Mouse (Mus musculus): ENCODE data around the gene Zfp566. TPM values are rescaled to one million over a fixed set of nuclear protein-coding genes. Genes with fewer than 3 reads are reported as not detected.

Gene Zfp566
- total and polyA plus RNA-seq, 3 experiments = 4.9 to 9.1 (median 6.5) TPM

DNA sequence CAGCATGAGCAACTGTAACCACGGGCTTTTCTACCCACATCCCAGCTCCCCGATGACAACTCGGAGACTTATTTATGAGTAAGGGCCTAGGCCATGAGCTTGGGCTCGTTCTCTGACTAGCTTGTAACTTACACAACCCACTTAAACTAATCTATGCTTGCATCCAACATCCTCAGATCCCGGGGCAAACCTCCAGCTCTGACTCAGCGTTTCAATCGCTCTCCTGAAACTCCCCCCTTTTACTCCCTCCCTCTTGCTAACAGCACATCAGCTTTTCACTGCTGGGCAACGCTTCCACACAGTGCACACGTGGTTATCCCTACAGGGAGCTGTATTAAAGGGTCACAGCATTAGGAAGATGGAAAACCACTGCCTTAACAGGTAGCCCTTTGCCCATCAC lies 3.8 kb downstream of the Zfp566 start:
- Histone ChIP-seq H3K4me2 (ENCODE audit: insufficient read depth, low read depth, poor library complexity, severe bottlenecking) (no peak overlapping the region), H3K9me3 (replicated peaks; ENCODE audit: low read length) (peaks cover 2% of the 10 kb centered on the region), H3K36me3 (replicated peaks in 1 of 2; ENCODE audit: control insufficient read depth in 1 of 2, insufficient read depth in 1 of 2, low read length in 1 of 2) (peaks cover 16 to 51% of the 10 kb centered on the region in 2 experiments), H3K27ac (ENCODE audit: insufficient read depth, low read depth) (no peak overlapping the region), H3K79me2 (replicated peaks; ENCODE audit: control insufficient read depth, extremely low read depth, insufficient read depth, poor library complexity, severe bottlenecking) (peaks cover 9% of the 10 kb centered on the region; the same call in 1 of the 2 replicates), H3K27me3 (replicated peaks) (no peaks in the 10 kb centered on the region), H3K9ac (ENCODE audit: insufficient read depth, low read depth) (no peak overlapping the region), H3K4me1 (ENCODE audit: control insufficient read depth in 1 of 2, insufficient read depth in 2 of 2) (peaks cover 6 to 15% of the 10 kb centered on the region in 2 experiments; a peak in 3 of 4 replicates), H3K4me3 (replicated peaks in 1 of 3; ENCODE audit: low read depth in 2 of 3, low read length in 2 of 3, poor library complexity in 1 of 3) (no peak overlapping the region)
- DNase-seq (ENCODE audit: extremely low read depth) = no peak
- TF ChIP-seq MXI1 (IDR thresholded peaks at IDR 0.05; ENCODE audit: low read depth, low read length) = no peak
- no peak for TF ChIP-seq USF1 (IDR thresholded peaks at IDR 0.05; ENCODE audit: low read depth, low read length)
- no peak for TF ChIP-seq CHD2 (IDR thresholded peaks at IDR 0.05; ENCODE audit: low read length)
- no peak for TF ChIP-seq SIN3A (IDR thresholded peaks at IDR 0.05; ENCODE audit: low read length)
- no peak for TF ChIP-seq POLR2A (IDR thresholded peaks at IDR 0.05; ENCODE audit: low read depth, low read length)
- TF ChIP-seq CTCF (conservative IDR thresholded peaks at IDR 0.05 in 1 of 2, IDR thresholded peaks at IDR 0.05 in 1 of 2; ENCODE audit: low read depth in 2 of 2, low read length in 2 of 2) = no peak
- TF ChIP-seq JUN (IDR thresholded peaks at IDR 0.05; ENCODE audit: insufficient read depth, low read depth, low read length) = no peak
- no peak for TF ChIP-seq MAZ (IDR thresholded peaks at IDR 0.05; ENCODE audit: low read depth, low read length)
- no peak for TF ChIP-seq SMC3 (IDR thresholded peaks at IDR 0.05; ENCODE audit: low read depth, low read length)
- no peak for TF ChIP-seq USF2 (conservative IDR thresholded peaks at IDR 0.05; ENCODE audit: low read depth, low read length)
- no peak for TF ChIP-seq ZC3H11A (IDR thresholded peaks at IDR 0.05; ENCODE audit: low read depth, low read length)
- no peak for TF ChIP-seq MAFK (IDR thresholded peaks at IDR 0.05; ENCODE audit: insufficient replicate concordance, low read length)
- no peak for TF ChIP-seq MAX (IDR thresholded peaks at IDR 0.05; ENCODE audit: low read length)
- dilution Hi-C loops (cut with MboI; ENCODE audit: extremely low pct_ligation_motif_present, extremely low pct_unique_long_range_greater_than_20kb, low sequenced_read_pairs) = no loop called here
- in situ Hi-C loops (cut with MboI; ENCODE audit: low pct_ligation_motif_present, low pct_unique_long_range_greater_than_20kb, low sequenced_read_pairs) = no loop called here

- H3K9ac ChIP-seq (ENCODE audit: insufficient read depth, low read depth) = peak within 1 kb of the TSS; percentile 37
- H3K27me3 ChIP-seq (replicated peaks) = no peaks in the 10 kb centered on the region
- H3K4me3 ChIP-seq (replicated peaks in 1 of 3; ENCODE audit: low read depth in 2 of 3, low read length in 2 of 3, poor library complexity in 1 of 3) = peak within 1 kb of the TSS; percentile 73 to 97 (median 89)
- H3K4me2 ChIP-seq (ENCODE audit: insufficient read depth, low read depth, poor library complexity, severe bottlenecking) = peak within 1 kb of the TSS; percentile 63
- peak within 1 kb of the TSS; percentile 48 for H3K27ac ChIP-seq (ENCODE audit: insufficient read depth, low read depth)
- H3K79me2 ChIP-seq (replicated peaks; ENCODE audit: control insufficient read depth, extremely low read depth, insufficient read depth, poor library complexity, severe bottlenecking) = no peaks in the 10 kb centered on the region
- H3K36me3 ChIP-seq (replicated peaks in 1 of 2; ENCODE audit: control insufficient read depth in 1 of 2, insufficient read depth in 1 of 2, low read length in 1 of 2) = peaks cover 8 to 54% of the 10 kb centered on the region in 2 experiments
- no peaks in the 10 kb centered on the region for H3K9me3 ChIP-seq (replicated peaks; ENCODE audit: low read length)
- peaks cover 0 to 6% of the 10 kb centered on the region in 2 experiments; a peak in 1 of 4 replicates for H3K4me1 ChIP-seq (ENCODE audit: control insufficient read depth in 1 of 2, insufficient read depth in 2 of 2)
- in situ Hi-C loops (cut with MboI; ENCODE audit: low pct_ligation_motif_present, low pct_unique_long_range_greater_than_20kb, low sequenced_read_pairs) = no loop called here
- dilution Hi-C loops (cut with MboI; ENCODE audit: extremely low pct_ligation_motif_present, extremely low pct_unique_long_range_greater_than_20kb, low sequenced_read_pairs) = no loop called here
- peak; percentile 90 for DNase-seq (ENCODE audit: extremely low read depth)
- TF ChIP-seq NRF1 (IDR thresholded peaks at IDR 0.05; ENCODE audit: low read depth, low read length) (peak; percentile 100), JUN (IDR thresholded peaks at IDR 0.05; ENCODE audit: insufficient read depth, low read depth, low read length) (no peak), POLR2AphosphoS2 (IDR thresholded peaks at IDR 0.05; ENCODE audit: low read depth, low read length) (peak; percentile 58), ELF1 (IDR thresholded peaks at IDR 0.05; ENCODE audit: low read depth, low read length) (peak; percentile 58; the same call in 1 of the 2 replicates), ZKSCAN1 (IDR thresholded peaks at IDR 0.05; ENCODE audit: borderline replicate concordance, low read depth, low read length) (no peak), MAZ (IDR thresholded peaks at IDR 0.05; ENCODE audit: low read depth, low read length) (peak; percentile 72), ZC3H11A (IDR thresholded peaks at IDR 0.05; ENCODE audit: low read depth, low read length) (no peak), MXI1 (IDR thresholded peaks at IDR 0.05; ENCODE audit: low read depth, low read length) (peak; percentile 80), IRF4 (IDR thresholded peaks at IDR 0.05; ENCODE audit: low read depth, low read length) (0 out of 2 replicates have a peak, but pooled peaks have one; percentile 25), USF1 (IDR thresholded peaks at IDR 0.05; ENCODE audit: low read depth, low read length) (no peak), SMC3 (IDR thresholded peaks at IDR 0.05; ENCODE audit: low read depth, low read length) (no peak), GABPA (IDR thresholded peaks at IDR 0.05; ENCODE audit: insufficient replicate concordance, low read depth, low read length) (no peak), TCF12 (IDR thresholded peaks at IDR 0.05; ENCODE audit: low read depth, low read length) (peak; percentile 69; the same call in 1 of the 2 replicates), POLR2A (IDR thresholded peaks at IDR 0.05; ENCODE audit: low read depth, low read length) (peak; percentile 85), KAT2A (IDR thresholded peaks at IDR 0.05; ENCODE audit: insufficient replicate concordance, low read length) (no peak), HCFC1 (IDR thresholded peaks at IDR 0.05; ENCODE audit: low read depth, low read length) (peak; percentile 66), ETS1 (conservative IDR thresholded peaks at IDR 0.05; ENCODE audit: low read depth, low read length) (no peak), JUND (conservative IDR thresholded peaks at IDR 0.05; ENCODE audit: low read depth, low read length) (no peak), CHD1 (IDR thresholded peaks at IDR 0.05; ENCODE audit: low read depth, low read length) (no peak), TBP (conservative IDR thresholded peaks at IDR 0.05; ENCODE audit: low read depth, low read length) (peak; percentile 71), RCOR1 (conservative IDR thresholded peaks at IDR 0.05; ENCODE audit: low read depth, low read length) (no peak), CHD2 (IDR thresholded peaks at IDR 0.05; ENCODE audit: low read length) (no peak), ZMIZ1 (IDR thresholded peaks at IDR 0.05; ENCODE audit: low read depth, low read length) (peak; percentile 73), EP300 (IDR thresholded peaks at IDR 0.05; ENCODE audit: low read length) (no peak), CTCF (conservative IDR thresholded peaks at IDR 0.05 in 1 of 2, IDR thresholded peaks at IDR 0.05 in 1 of 2; ENCODE audit: low read depth in 2 of 2, low read length in 2 of 2) (no peak)
These were observed 17.9 kb downstream of the Zfp566 start, which contains the start of gene Zfp82 for GRCm38 (mm10) chr7:30072146-30073028. Zfp82 (minus strand) TSS chr7:30072900.

All from CH12.LX (cell line).